Mouse (Mus musculus) lung, postnatal 0 days (tissue): ENCODE measurements at regions not wholly inside any gene's neighbourhood (a gene's known extent, or its start where the extent isn't known, plus 50 kb on each side); places are given as distances from the start of the nearest gene placed in this dataset.

Source experiments
- ATAC-seq: fragments of 200-750 bp; cut with Nextera tagmentation; 2 replicates; pipeline ENCODE4 v1.8.0; 2017; ENCODE audit warnings: moderate library complexity
- DNase-seq: peaks from one replicate; pipeline ENCODE4 v3.0.0-alpha.2; 2016; ENCODE audit warnings: low spot score
- H3K27ac ChIP-seq: fragments of 300-500 bp; sonication (generic); 2 replicates; pipeline ENCODE4 v1.5.1; 2014; ENCODE audit warnings: antibody characterized with exemption, mild to moderate bottlenecking, low read length, mixed read lengths
- H3K27me3 ChIP-seq: fragments of 300-500 bp; sonication (generic); replicated peaks from 2 replicates; pipeline ENCODE4 v1.6.1; 2014; ENCODE audit warnings: low read length, mixed read lengths; ENCODE audit not compliant: insufficient read depth
- H3K36me3 ChIP-seq: fragments of 300-500 bp; sonication (generic); 2 replicates; pipeline ENCODE4 v1.6.1; 2014; ENCODE audit warnings: low read length, mixed read lengths; ENCODE audit not compliant: insufficient read depth
- H3K4me1 ChIP-seq: fragments of 300-500 bp; sonication (generic); 2 replicates; pipeline ENCODE4 v1.6.1; 2014; ENCODE audit warnings: antibody characterized with exemption, low read depth, low read length, mixed read lengths; ENCODE audit not compliant: insufficient read depth
- H3K4me2 ChIP-seq: fragments of 300-500 bp; sonication (generic); replicated peaks from 2 replicates; pipeline ENCODE4 v1.6.1; 2014; ENCODE audit warnings: low read depth, mild to moderate bottlenecking, low read length, moderate library complexity, mixed read lengths
- H3K4me3 ChIP-seq: fragments of 300-500 bp; sonication (generic); 2 replicates; pipeline ENCODE4 v1.5.1; 2014; ENCODE audit warnings: low read depth, low read length
- H3K9ac ChIP-seq: fragments of 300-500 bp; sonication (generic); replicated peaks from 2 replicates; pipeline ENCODE4 v1.6.1; 2014; ENCODE audit warnings: low read depth, mild to moderate bottlenecking
- H3K9me3 ChIP-seq: fragments of 300-500 bp; sonication (generic); 2 replicates; pipeline ENCODE4 v1.6.1; 2016; ENCODE audit warnings: low read length, mixed read lengths
- CTCF ChIP-seq: IDR thresholded peaks from 2 replicates; pipeline ENCODE4 v1.5.1; 2016; ENCODE audit warnings: antibody characterized with exemption, mild to moderate bottlenecking
- EP300 ChIP-seq: IDR thresholded peaks from 2 replicates; pipeline ENCODE4 v1.6.1; 2016; ENCODE audit warnings: antibody characterized with exemption, mild to moderate bottlenecking, control low read depth
- WGBS: fragments of 180-500 bp; shearing (Covaris S2); extraction: QIAGEN DNeasy Blood & Tissue Kit; methylation state at CpG from one replicate; pipeline ENCODE4 v1.1.7; 2014; 5-methylcytosine and 5-hydroxymethylcytosine counted together

DNA sequence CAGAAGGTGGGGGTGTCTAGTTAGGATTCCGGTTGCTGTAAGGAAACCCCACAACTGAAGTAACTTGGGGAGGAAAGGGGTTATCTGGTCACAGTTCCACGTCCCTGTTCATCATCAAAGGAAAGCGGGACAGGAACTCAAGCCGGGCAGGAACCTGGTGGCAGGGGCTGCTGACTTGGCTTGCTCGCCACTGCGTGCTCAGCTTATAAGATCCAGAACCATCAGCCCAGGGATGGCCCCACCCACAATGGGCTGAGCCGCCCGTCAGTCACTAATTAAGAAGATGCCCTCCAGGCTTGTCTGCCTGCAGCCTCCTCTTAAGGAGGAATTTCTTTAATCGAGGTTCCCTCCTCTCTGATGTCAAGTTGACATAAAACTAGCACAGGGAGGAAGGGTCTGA lies 275.1 kb upstream of the Jarid2 start:
- H3K4me1 ChIP-seq, result no peaks in the 10 kb centered on the region
- no peak for ATAC-seq
- H3K27me3 ChIP-seq, result no peaks in the 10 kb centered on the region
- H3K4me3 ChIP-seq, result no peak overlapping the region
- 59% methylated on average over 9 of the region's 9 CpGs for WGBS
- no peak for DNase-seq
- TF ChIP-seq CTCF (no peak), EP300 (no peak)
- no peak overlapping the region for H3K4me2 ChIP-seq
- H3K36me3 ChIP-seq, result no peaks in the 10 kb centered on the region
- no peak overlapping the region for H3K27ac ChIP-seq
- no peaks in the 10 kb centered on the region for H3K9me3 ChIP-seq
- no peak overlapping the region for H3K9ac ChIP-seq

DNA sequence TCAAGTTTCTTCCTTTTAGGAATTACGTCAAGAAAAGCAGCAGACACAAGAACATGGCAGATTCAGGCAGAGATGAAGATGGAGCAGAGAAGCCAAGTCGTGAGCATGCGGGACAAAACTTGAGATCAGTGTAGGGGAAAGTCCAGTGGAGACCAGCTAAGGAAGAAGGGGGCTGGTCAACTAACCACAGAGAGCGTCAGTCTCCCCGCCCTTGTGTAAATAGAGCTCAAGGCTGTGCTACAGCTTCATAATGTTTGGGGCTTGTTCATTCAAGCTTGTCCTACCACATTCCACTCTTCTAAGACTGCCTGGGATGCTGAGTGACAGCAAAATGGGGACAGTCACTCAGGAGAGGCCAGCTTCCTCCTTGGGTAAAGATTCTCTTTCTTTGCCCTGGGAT lies 274.1 kb upstream of the Jarid2 start:
- TF ChIP-seq CTCF (no peak), EP300 (no peak)
- Histone ChIP-seq H3K27ac (no peak overlapping the region), H3K36me3 (no peaks in the 10 kb centered on the region), H3K27me3 (no peaks in the 10 kb centered on the region), H3K4me2 (no peak overlapping the region), H3K4me3 (no peak overlapping the region), H3K9me3 (no peaks in the 10 kb centered on the region), H3K4me1 (no peaks in the 10 kb centered on the region), H3K9ac (no peak overlapping the region)
- peak; percentile 23 for DNase-seq
- WGBS, result 49% methylated on average over 5 of the region's 5 CpGs
- ATAC-seq, result peak; percentile 43; the same call in 1 of the 2 replicates

DNA sequence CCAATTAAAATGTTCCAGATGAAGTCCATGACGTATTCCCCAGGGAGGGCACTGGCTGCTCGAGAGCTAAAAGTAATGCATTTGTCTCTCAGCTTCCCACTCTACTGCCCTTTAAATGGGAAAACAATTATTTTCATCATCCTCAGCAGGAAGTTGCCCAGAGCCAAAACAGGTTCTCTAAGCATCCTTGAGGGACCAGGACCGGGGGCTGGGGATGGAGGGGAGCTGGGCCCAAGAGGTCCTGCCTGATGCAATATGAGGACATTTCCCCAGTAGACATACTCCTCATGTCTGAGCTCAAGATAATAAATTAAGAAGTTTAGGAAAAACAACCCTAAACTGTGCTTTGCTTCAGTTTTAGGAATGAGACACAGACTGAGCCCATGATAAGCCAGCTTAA lies 270.5 kb upstream of the Jarid2 start:
- no peak overlapping the region for H3K4me3 ChIP-seq
- TF ChIP-seq CTCF (no peak), EP300 (no peak)
- no peaks in the 10 kb centered on the region for H3K4me1 ChIP-seq
- no peaks in the 10 kb centered on the region for H3K9me3 ChIP-seq
- no peak for DNase-seq
- ATAC-seq, result no peak
- H3K9ac ChIP-seq, result no peak overlapping the region
- H3K36me3 ChIP-seq, result no peaks in the 10 kb centered on the region
- WGBS, result 82% methylated on average over 3 of the region's 3 CpGs
- no peaks in the 10 kb centered on the region for H3K27me3 ChIP-seq
- H3K27ac ChIP-seq, result no peak overlapping the region
- H3K4me2 ChIP-seq, result no peak overlapping the region

DNA sequence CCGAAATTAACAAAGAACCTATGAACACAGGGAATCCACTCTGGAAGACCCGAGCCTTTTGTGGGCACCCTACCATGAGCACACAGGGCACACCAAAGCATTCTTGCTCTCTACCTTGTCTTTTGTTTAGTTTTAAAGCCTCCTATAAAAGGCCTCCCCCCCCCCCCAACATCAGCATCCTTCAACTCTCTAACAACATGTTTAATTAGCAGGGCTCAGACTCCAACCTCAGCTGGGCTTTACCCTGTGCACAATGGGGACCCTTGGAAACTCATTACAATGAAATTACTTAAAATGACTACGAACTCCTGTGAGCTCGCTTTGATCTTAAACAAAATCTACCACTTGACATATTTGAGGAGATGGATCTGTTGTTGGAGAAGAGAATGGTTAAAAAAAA lies 270.1 kb upstream of the Jarid2 start:
- no peak overlapping the region for H3K9ac ChIP-seq
- H3K36me3 ChIP-seq, result no peaks in the 10 kb centered on the region
- no peak overlapping the region for H3K4me2 ChIP-seq
- H3K27me3 ChIP-seq, result no peaks in the 10 kb centered on the region
- no peak overlapping the region for H3K27ac ChIP-seq
- TF ChIP-seq CTCF (no peak), EP300 (no peak)
- no peak for ATAC-seq
- no peaks in the 10 kb centered on the region for H3K9me3 ChIP-seq
- no peaks in the 10 kb centered on the region for H3K4me1 ChIP-seq
- no peak for DNase-seq
- H3K4me3 ChIP-seq, result no peak overlapping the region
- WGBS, result 80% methylated on average over 4 of the region's 4 CpGs

DNA sequence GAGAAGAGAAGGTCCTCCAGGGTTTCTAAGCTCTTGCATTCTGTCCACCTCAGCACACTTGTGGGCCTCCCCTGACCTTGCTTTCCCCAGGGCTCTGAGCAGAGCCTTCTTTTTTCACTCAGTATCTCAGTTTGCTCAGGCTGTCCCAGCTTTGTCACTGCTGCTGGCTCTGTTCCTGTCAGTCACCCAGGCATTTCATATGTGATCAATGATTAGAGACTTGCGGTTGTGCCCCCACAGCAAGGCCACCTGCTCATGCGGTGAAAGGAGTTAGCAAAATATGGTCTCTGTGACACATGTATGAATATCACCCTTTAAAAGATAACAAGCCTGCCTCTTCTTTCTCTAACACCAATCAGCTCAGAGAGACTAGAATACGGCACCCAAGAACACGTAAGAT lies 265.6 kb upstream of the Jarid2 start:
- no peaks in the 10 kb centered on the region for H3K4me1 ChIP-seq
- no peak for DNase-seq
- no peak overlapping the region for H3K4me2 ChIP-seq
- no peak overlapping the region for H3K27ac ChIP-seq
- TF ChIP-seq EP300 (no peak), CTCF (no peak)
- no peak for ATAC-seq
- no peaks in the 10 kb centered on the region for H3K9me3 ChIP-seq
- no peak overlapping the region for H3K4me3 ChIP-seq
- no peak overlapping the region for H3K9ac ChIP-seq
- no peaks in the 10 kb centered on the region for H3K36me3 ChIP-seq
- no peaks in the 10 kb centered on the region for H3K27me3 ChIP-seq
- 89% methylated on average over 4 of the region's 4 CpGs for WGBS

DNA sequence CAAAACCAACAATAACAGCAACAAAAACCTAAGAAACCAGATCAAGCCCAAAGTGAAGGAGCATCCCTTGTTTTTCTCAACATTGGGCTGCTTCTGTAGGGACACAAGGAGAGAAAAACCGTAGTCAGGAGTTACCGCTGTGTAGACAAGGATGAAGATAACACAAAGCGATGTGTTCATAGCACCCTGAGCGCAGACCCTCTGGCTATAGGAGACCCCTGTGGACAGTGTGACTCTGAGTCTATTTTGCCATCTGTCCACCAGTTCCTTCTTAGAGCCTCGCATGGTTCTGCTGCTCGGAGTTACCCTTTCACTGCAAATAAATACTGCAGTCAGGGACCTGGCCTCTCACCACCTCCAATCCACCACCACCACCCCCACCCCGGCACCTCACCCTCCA lies 263.7 kb upstream of the Jarid2 start:
- Histone ChIP-seq H3K9me3 (no peaks in the 10 kb centered on the region), H3K27ac (no peak overlapping the region), H3K9ac (no peak overlapping the region), H3K4me2 (no peak overlapping the region), H3K27me3 (no peaks in the 10 kb centered on the region), H3K36me3 (no peaks in the 10 kb centered on the region), H3K4me1 (no peaks in the 10 kb centered on the region), H3K4me3 (no peak overlapping the region)
- WGBS, result 63% methylated on average over 7 of the region's 7 CpGs
- ATAC-seq (no peak), DNase-seq (no peak)
- TF ChIP-seq CTCF, result no peak

DNA sequence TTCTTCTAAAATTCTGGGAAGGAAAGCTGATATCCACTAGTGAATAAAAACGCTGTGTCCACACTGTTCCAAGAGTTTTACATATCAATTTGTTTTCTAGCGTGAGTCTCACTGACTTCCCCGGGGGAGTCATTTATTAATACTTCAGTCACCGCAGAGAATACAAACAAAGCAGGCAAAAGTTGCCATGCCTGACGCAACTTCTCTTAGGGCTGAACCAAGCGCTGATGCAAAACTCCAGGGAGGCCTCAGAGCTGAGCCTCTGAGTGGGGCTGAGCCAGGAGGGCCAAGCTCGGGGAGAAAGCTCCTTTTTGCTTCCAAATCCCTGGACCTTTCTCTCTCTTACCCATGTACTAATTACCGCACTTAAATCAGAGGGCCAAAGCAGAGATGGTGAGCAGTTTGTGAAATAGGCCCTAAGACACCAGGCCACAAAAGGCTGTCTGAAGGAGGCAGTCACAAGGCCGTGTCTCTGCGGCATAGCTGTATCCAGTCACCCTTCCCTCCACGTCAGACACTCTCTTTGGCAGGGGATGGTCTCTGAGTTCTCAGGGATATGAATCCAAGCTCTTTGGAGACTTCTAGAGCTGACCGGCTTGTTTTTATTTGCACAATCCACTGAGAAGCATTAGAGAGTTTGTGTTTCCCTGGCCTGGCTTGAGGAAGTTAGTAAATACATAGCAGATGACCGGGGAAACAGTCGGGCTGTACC lies 260.2 kb upstream of the Jarid2 start:
- DNase-seq, result peak; percentile 66
- TF ChIP-seq EP300 (no peak), CTCF (no peak)
- peak; percentile 52 for ATAC-seq
- no peaks in the 10 kb centered on the region for H3K4me1 ChIP-seq
- no peak overlapping the region for H3K4me3 ChIP-seq
- H3K4me2 ChIP-seq, result no peak overlapping the region
- H3K27ac ChIP-seq, result 0 out of 2 replicates have a peak overlapping the region, but pooled peaks have one; percentile 2
- 61% methylated on average over 14 of the region's 14 CpGs for WGBS
- no peak overlapping the region for H3K9ac ChIP-seq
- no peaks in the 10 kb centered on the region for H3K36me3 ChIP-seq
- H3K9me3 ChIP-seq, result no peaks in the 10 kb centered on the region
- no peaks in the 10 kb centered on the region for H3K27me3 ChIP-seq
